Mouse (Mus musculus) embryo, embryonic 11 days (tissue): Measurements from ENCODE around the gene Serhl.

Experiments used
- DNase-seq: peaks from one replicate; pipeline ENCODE4 v3.0.0-alpha.2; 2015

Serhl gene

GRCm38 (mm10) chr15:83129530-83130231 is 40.4 kb downstream of the Serhl start:
- no peak for DNase-seq

DNA sequence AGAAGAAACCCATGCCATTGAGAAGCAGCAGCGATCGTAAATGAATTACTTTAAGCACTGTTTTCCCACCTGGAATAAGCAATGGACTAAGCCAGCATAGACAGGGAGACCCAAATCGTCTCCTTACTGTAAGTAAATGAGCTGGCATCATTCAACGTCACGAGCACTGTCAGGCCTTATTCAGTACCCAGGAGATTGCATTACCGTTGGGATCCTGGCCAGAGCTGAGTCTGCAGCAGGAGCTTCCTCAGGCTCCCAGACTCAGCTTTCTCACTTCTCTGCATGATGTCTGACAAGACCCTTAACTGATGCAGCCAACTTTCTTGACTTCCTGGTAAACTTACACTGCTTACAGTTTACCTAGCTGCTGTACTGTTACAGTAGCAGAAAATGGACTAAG is 45.4 kb downstream of the Serhl start:
- no peak for DNase-seq

GRCm38 (mm10) chr15:83135654-83136053 is 46.3 kb downstream of the Serhl start:
- DNase-seq: no peak

DNA sequence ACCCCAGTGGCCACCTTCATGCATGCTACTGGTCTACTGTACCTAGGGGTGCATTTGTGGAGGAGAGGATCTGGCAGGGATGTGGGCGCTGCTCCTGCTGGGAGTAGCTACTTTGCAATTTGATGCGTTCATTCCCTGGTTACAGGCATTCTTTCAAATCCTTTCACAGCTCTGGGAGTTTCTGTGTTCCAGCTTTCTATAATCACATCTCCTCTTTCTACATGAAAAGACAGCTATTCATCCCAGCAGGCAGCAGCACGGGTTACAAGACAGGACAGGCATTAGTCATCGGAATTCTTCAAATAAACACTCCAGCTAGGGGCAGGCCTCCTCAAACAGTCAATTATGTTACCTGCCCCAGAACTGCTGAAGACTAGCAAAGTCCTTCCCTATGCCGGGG is 53.6 kb downstream of the Serhl start:
- no peak for DNase-seq

DNA sequence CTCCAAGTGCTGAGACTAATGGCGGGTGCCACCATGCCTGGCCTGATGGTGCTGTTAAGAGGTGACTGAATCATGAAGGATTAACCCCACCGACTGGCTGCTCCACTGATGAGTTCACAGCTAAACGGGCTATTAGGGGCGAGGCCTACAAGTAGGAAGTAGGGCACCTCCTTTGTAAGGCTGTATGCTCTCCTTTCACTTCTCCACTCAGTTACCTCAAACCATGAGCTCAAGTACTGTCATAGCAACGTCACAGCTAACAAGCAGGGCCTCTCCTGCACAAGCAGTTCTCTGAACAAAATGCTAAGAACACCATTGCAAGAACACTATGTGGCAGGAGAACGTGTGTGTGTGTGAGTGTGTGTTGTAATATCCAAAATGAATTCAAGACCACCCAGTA is 56.2 kb downstream of the Serhl start:
- DNase-seq: no peak

DNA sequence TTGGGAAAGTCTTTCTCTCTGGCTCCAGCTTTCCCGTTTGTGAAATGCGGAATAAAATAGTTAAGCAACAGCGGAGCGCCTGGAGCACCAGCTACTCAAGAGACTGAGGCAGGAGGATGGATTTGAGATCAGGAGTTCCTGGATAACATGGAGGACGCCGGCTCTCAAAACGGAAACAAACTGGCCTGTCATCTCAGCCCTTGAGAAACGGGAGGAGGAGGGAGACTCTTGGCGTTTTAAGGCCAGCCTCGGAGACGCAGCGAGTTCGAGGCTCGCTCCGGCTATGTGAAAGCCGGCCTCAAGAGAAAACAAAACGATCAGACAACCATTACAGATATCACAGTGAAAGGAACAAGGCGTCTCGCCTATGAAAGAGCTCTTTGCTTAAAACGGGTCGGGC is 59.1 kb downstream of the Serhl start:
- DNase-seq: peak; percentile 45

GRCm38 (mm10) chr15:83148801-83149195 is 59.5 kb downstream of the Serhl start:
- peak; percentile 87 for DNase-seq

- DNase-seq: peak; percentile 98
Observed at GRCm38 (mm10) chr15:83149196-83150072, 60.1 kb downstream of the Serhl start, which contains the start of gene Poldip3. TSS of gene Poldip3 (minus strand) at chr15:83149384.

DNA sequence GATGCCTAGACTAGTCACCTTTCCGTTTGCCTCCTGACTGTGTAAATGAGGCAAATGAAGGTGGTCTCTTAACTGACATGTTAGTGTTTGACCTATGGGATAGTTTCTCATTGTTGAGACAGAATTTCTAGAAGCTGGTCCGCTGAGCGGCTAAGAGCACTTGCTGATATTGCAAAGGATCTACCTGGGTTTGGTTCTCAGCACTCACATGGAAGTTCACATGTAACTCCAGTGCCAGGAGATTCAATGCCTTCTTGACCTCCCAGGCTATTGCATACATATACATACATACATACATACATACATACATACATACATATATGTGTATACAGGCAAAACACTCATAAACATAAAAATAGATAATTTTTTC is 60.8 kb downstream of the Serhl start:
- DNase-seq: no peak

DNA sequence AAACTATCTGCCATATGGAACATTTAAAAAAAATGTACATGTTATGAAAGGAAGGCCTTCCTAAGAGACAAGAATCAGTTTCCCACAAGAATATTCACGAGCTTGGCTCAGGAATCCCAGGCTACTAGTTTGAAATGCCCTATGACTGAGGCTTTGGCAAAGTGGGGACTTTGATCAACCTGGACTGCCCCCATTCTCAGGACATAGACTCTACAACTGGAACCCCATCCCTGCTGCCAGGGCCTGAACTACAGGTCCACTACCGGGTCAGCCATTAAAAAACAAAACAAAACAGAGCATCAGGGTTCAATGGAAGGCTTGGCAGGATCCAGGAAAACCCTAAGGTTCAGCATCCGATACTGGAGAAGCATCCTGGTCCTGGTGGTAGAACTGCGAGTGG is 61.4 kb downstream of the Serhl start:
- DNase-seq: no peak

- no peak for DNase-seq
Observed at GRCm38 (mm10) chr15:83154309-83154708, 65.0 kb downstream of the Serhl start.

GRCm38 (mm10) chr15:83155672-83156419 is 66.5 kb downstream of the Serhl start:
- DNase-seq: no peak

DNA sequence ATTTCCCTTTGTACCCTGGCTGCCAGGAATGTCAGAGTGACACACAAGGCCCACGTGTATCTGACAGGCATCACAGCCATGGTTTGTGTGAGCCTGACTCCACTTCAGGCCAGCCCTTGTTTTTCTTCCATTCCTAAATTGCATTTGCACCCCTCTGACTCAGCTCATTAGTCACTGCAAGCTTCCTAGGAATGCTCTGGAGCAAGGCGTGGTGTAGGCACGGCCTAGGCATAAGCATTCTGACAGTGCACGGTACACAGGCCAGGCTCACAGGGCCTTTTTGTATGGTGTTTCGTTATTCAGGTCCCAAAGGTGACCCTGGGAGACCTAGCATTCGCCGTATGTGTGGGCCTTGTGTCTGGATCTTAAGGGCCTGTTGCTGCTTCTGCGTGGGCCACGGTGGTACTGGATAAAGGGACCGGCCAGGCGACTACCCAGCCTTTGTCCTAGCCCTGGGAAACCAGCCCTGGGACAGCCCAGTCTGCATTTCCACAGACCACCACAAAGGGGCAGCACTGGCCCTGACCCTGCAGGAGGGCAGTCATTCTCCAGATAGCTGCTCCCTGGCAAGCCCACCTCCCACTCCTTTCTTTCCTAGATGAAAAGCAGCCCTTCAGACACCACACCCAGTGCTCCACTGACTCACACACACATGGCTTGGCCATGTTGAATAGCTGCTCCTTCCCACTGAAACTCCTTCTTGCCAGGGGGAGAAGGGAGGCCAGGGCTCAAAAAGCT is 67.8 kb downstream of the Serhl start:
- DNase-seq: peak; percentile 54

GRCm38 (mm10) chr15:83157667-83158064 is 68.4 kb downstream of the Serhl start:
- no peak for DNase-seq

GRCm38 (mm10) chr15:83158587-83159160 is 69.4 kb downstream of the Serhl start:
- DNase-seq: no peak

DNA sequence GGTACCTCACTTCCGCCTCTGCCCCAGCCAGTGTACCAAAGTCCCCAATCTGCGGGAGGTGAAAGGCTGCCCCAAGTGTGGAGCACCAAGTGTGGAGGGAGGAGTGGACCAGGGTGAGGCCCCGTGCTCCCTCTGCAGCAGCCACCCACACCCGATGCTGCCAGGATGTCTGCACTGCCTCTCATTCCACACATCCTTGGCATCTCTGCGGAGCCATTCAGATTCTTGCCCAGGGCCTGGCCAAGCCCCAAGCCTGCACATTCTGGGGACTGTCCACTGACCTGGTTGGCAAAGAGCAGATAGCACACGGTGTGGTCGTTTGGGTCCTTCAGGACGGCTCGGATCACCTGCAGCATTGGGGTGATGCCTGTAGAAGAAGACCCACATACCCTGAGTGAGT is 70.5 kb downstream of the Serhl start:
- no peak for DNase-seq

DNA sequence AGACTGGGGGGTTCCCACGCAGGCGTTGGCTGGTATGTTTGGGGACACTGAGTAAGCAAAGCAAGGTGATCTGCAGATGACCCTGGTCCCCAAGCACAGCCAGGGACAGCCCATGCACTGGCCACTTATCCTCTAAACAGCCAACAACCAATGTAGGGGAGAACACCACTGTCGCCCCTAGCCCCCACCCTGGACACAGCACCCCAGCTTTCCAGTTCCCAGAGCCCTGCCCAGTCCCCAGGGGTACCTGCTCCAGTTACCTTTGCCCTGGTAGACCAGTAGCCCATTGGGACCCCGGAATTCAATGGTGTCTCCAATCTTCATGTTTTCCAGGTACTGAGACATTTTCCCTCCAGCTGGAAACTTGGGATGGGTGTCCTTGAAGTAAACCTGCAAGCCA is 71.3 kb downstream of the Serhl start:
- DNase-seq: no peak

DNA sequence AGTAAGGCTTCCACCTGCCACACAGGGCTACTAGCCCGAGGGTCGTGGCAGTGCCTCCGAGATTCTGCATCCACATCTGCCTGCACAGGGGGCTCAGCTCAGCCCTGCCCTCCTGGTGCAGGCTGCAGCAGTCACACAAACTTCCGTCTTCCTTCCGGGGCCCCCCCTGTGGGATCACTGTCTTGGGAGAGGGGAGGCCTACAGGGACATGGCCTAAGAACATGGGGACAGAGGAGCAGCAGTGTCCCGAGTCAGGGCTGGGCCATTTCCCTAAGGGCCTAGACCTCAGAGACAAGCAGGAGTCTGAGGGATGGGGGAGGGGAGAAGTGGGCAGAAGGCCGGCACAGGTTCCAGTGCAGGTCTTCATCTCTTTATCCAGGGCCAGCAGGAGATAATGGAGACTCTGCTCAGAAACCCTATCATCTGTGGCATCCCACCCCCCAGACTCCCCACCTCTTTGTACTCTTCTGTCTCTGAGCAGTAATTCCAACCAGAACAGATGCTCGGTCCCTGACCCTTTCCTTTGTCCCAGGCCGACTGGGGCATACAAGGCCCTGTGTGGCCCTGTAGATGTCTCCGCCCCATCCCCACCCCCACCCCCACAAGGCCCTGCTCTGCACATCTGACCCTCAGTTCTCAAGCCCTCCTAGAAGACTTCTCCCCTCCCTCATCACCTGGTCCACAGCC is 71.9 kb downstream of the Serhl start:
- DNase-seq: peak; percentile 29

- DNase-seq: no peak
Observed at GRCm38 (mm10) chr15:83162001-83162400, 72.7 kb downstream of the Serhl start.

GRCm38 (mm10) chr15:83162818-83163485 is 73.6 kb downstream of the Serhl start:
- DNase-seq: no peak

GRCm38 (mm10) chr15:83164971-83165471 is 75.7 kb downstream of the Serhl start:
- no peak for DNase-seq
